ENCODE assay signal across 25 mouse cellular contexts in the genomic region with DNA sequence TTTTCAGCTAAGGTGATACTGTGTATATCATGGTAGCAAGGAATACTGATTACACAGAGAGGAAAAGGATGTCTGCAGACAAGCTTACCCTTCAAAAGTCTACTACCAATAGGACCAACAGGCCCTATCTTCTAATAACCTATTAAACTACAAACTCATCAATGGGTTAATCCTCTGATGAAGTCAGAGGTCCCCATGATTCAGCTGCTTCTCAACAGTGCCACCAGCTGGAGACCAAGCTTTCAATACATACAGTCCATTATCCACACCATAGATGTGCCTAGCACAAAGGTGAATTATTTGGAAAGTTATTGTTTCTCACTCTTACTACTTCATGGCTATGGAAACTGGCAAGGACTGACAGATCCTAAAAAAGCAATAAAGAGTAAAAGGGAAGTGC.
DNase-seq lines count a peak whose midpoint lies in the region; ATAC-seq and TF ChIP-seq lines count a peak whose summit lies in the region.
"Had no signal": no experiment of that assay in that cellular context is flagged by ENCODE, and none has a peak within 500 bp of the region (broad histone marks: within the 10 kb centered on the region; RNA-seq: fewer than 3 reads in every experiment).

No protein-coding gene starts in this region.

- TF ChIP-seq EP300 in heart, postnatal 0 days (IDR thresholded peaks at IDR 0.05; ENCODE audit: low read depth) = no peak

- H3K27ac ChIP-seq in heart, postnatal 0 days (ENCODE audit: low read depth) = no peak overlapping the region
- no peak overlapping the region for H3K27ac ChIP-seq in left cerebral cortex, adult 2 months
- H3K27ac ChIP-seq in cortical plate, adult 2 months (ENCODE audit: insufficient read depth, low read length) = no peak overlapping the region
- H3K27ac ChIP-seq: embryonic facial prominence, embryonic 15.5 days; forebrain, embryonic 10.5 days; gastrocnemius, adult 2 months; heart, embryonic 15.5 days; hindbrain, embryonic 10.5 days; hindbrain, embryonic 15.5 days had no signal

- no peak for TF ChIP-seq POLR2A in cortical plate, adult 2 months (IDR thresholded peaks at IDR 0.05; ENCODE audit: extremely low read depth, insufficient read depth, low read length)

- H3K4me2 ChIP-seq in heart, postnatal 0 days (ENCODE audit: low read depth, low read length) = no peak overlapping the region
- H3K4me2 ChIP-seq: embryonic facial prominence, embryonic 15.5 days; heart, embryonic 11.5 days; heart, embryonic 15.5 days; hindbrain, embryonic 15.5 days had no signal

- H3K9me3 ChIP-seq in heart, postnatal 0 days (replicated peaks; ENCODE audit: control insufficient read depth, low read length) = no peaks in the 10 kb centered on the region
- H3K9me3 ChIP-seq: embryonic facial prominence, embryonic 15.5 days; forebrain, embryonic 10.5 days; G1E; heart, embryonic 15.5 days; hindbrain, embryonic 10.5 days; hindbrain, embryonic 15.5 days had no signal

- H3K4me3 ChIP-seq in heart, postnatal 0 days (ENCODE audit: low read depth, low read length) = no peak overlapping the region
- H3K4me3 ChIP-seq in left cerebral cortex, adult 2 months = no peak overlapping the region
- no peak overlapping the region for H3K4me3 ChIP-seq in cortical plate, adult 2 months (ENCODE audit: insufficient read depth, low read length)
- H3K4me3 ChIP-seq: embryonic facial prominence, embryonic 15.5 days; erythroblast, embryonic 14.5 days; forebrain, embryonic 10.5 days; gastrocnemius, adult 2 months; heart, embryonic 15.5 days; hindbrain, embryonic 10.5 days; hindbrain, embryonic 15.5 days had no signal

- no peaks in the 10 kb centered on the region for H3K27me3 ChIP-seq in heart, postnatal 0 days (ENCODE audit: control insufficient read depth, insufficient read depth, low read length)
- H3K27me3 ChIP-seq: embryonic facial prominence, embryonic 15.5 days; heart, embryonic 15.5 days; hindbrain, embryonic 15.5 days had no signal

- no peaks in the 10 kb centered on the region for H3K36me3 ChIP-seq in heart, postnatal 0 days (replicated peaks; ENCODE audit: control insufficient read depth, insufficient read depth, low read length)
- H3K36me3 ChIP-seq: embryonic facial prominence, embryonic 15.5 days; forebrain, embryonic 10.5 days; G1E; heart, embryonic 15.5 days; hindbrain, embryonic 10.5 days; hindbrain, embryonic 15.5 days had no signal

- ATAC-seq in heart, postnatal 0 days (ENCODE audit: insufficient read depth, low read depth) = no peak
- ATAC-seq: CD4-positive, CD25-positive, alpha-beta regulatory T cell, adult 4 months; forebrain, embryonic 14.5 days; inflammation-experienced regulatory T-cells, adult 6 months had no signal

- intact Hi-C loops in left cerebral cortex, adult 2 months (cut with DNase I) = loop anchor here (5.0 kb wide), 1 partner anchor 67 kb away; no protein-coding TSS in a partner anchor
- intact Hi-C loops in left cerebral cortex, postnatal 4 days (cut with DNase I) = no loop called here

- peak; percentile 42 for TF ChIP-seq CTCF in heart, postnatal 0 days (IDR thresholded peaks at IDR 0.05; ENCODE audit: low read depth)
- TF ChIP-seq CTCF in left cerebral cortex, adult 2 months (IDR thresholded peaks at IDR 0.05) = peak; percentile 43
- peak; percentile 26; the same call in 1 of the 2 replicates for TF ChIP-seq CTCF in cortical plate, adult 2 months (IDR thresholded peaks at IDR 0.05; ENCODE audit: extremely low read depth, insufficient read depth, low read length)

- no peak overlapping the region for H3K9ac ChIP-seq in heart, postnatal 0 days (replicated peaks; ENCODE audit: low read depth, low read length)
- H3K9ac ChIP-seq: embryonic facial prominence, embryonic 15.5 days; heart, embryonic 15.5 days; hindbrain, embryonic 15.5 days had no signal

- H3K4me1 ChIP-seq in heart, postnatal 0 days (ENCODE audit: control insufficient read depth, insufficient read depth) = no peaks in the 10 kb centered on the region; the same call in 1 of the 2 replicates
- H3K4me1 ChIP-seq in cortical plate, adult 2 months (ENCODE audit: control insufficient read depth, insufficient read depth, low read length) = peaks cover 3% of the 10 kb centered on the region; the same call in 1 of the 2 replicates
- H3K4me1 ChIP-seq: embryonic facial prominence, embryonic 15.5 days; heart, embryonic 15.5 days had no signal

- peak; percentile 51 for DNase-seq in adrenal gland, adult 2 months
- DNase-seq in adrenal gland, adult 18-20 months (ENCODE audit: low spot score in 2 of 2) = no peak
- DNase-seq in heart, postnatal 0 days (ENCODE audit: low spot score) = no peak
- no peak for DNase-seq in heart, adult 18-20 months
- DNase-seq in left cerebral cortex, adult 2 months (ENCODE audit: extremely low spot score in 1 of 2, low spot score in 2 of 2) = no peak
- DNase-seq in left cerebral cortex, postnatal 4 days = no peak
- no peak for DNase-seq in lung, postnatal 14 days
- DNase-seq: B cell, adult 2 months; cerebellum, adult 2 months; cerebellum, postnatal 10 days; embryo, embryonic 11 days; gastrocnemius, adult 2 months; gastrocnemius, postnatal 25 days had no signal
